Mouse (Mus musculus) MEL (cell line): Measurements from ENCODE around the gene Syndig1l. TPM values are rescaled to one million over a fixed set of nuclear protein-coding genes. Genes with fewer than 3 reads are reported as not detected.

Source experiments
- DNase-seq: peaks from one replicate; pipeline ENCODE4 v3.0.0; 2011; ENCODE audit warnings: low read depth, low spot score
- H3K27ac ChIP-seq: 2 replicates; pipeline ENCODE4 v1.5.1; 2012; ENCODE audit warnings: low read depth, mild to moderate bottlenecking, control low read depth, low read length, moderate library complexity; ENCODE audit not compliant: control insufficient read depth
- H3K27me3 ChIP-seq, 2 experiments: fragments of 150-350 bp in 1 of 2; sonication (generic) in 1 of 2; 2 replicates each; pipeline ENCODE4 v1.6.1; 2012; ENCODE audit warnings: low read length in 2 of 2, mild to moderate bottlenecking in 2 of 2, improper control_type of control experiment in 1 of 2, moderate library complexity in 1 of 2; ENCODE audit not compliant: insufficient read depth in 2 of 2, control insufficient read depth in 1 of 2
- H3K36me3 ChIP-seq, 2 experiments: 2 replicates each; pipeline ENCODE4 v1.6.1; 2012 to 2014; ENCODE audit warnings: low read length in 2 of 2, improper control_type of control experiment in 1 of 2, inconsistent platforms in 1 of 2, mild to moderate bottlenecking in 1 of 2; ENCODE audit not compliant: insufficient read depth in 2 of 2, control insufficient read depth in 1 of 2
- H3K4me1 ChIP-seq, 2 experiments: fragments of 150-350 bp in 1 of 2; sonication (generic) in 1 of 2; 2 replicates each; pipeline ENCODE4 v1.6.1; 2012; ENCODE audit warnings: low read length in 2 of 2, improper control_type of control experiment in 1 of 2, mild to moderate bottlenecking in 1 of 2; ENCODE audit not compliant: insufficient read depth in 2 of 2, control insufficient read depth in 1 of 2
- H3K4me3 ChIP-seq, 2 experiments: fragments of 150-350 bp in 1 of 2; sonication (generic) in 1 of 2; 2 replicates each; pipeline ENCODE4 v1.5.1; 2012; ENCODE audit warnings: low read depth in 2 of 2, low read length in 2 of 2, mild to moderate bottlenecking in 2 of 2, moderate library complexity in 2 of 2, control low read depth in 1 of 2, improper control_type of control experiment in 1 of 2; ENCODE audit not compliant: control insufficient read depth in 1 of 2, insufficient read depth in 1 of 2
- H3K79me2 ChIP-seq: 2 replicates; pipeline ENCODE4 v1.6.1; 2012; ENCODE audit warnings: mild to moderate bottlenecking, low read length, moderate library complexity; ENCODE audit not compliant: control insufficient read depth, poor library complexity, insufficient read depth
- H3K9ac ChIP-seq: 2 replicates; pipeline ENCODE4 v1.6.1; 2012; ENCODE audit warnings: low read depth, mild to moderate bottlenecking, control low read depth, low read length, moderate library complexity; ENCODE audit not compliant: control insufficient read depth, poor library complexity, severe bottlenecking
- H3K9me3 ChIP-seq: fragments of 150-350 bp; sonication (generic); replicated peaks from 2 replicates; pipeline ENCODE4 v1.6.1; 2012; ENCODE audit warnings: mild to moderate bottlenecking, low read length, improper control_type of control experiment, moderate library complexity; ENCODE audit not compliant: insufficient read depth
- BHLHE40 ChIP-seq: IDR thresholded peaks from 2 replicates; pipeline ENCODE4 v1.6.1; 2012; ENCODE audit warnings: low read depth, mild to moderate bottlenecking, inconsistent platforms, low read length, improper control_type of control experiment, borderline replicate concordance
- CHD2 ChIP-seq: IDR thresholded peaks from 2 replicates; pipeline ENCODE4 v1.6.1; 2011; ENCODE audit warnings: low read length, improper control_type of control experiment
- EP300 ChIP-seq, 2 experiments: IDR thresholded peaks; 2 replicates each; pipeline ENCODE4 v1.6.1; 2011; ENCODE audit warnings: improper control_type of control experiment in 2 of 2, low read length in 2 of 2, low read depth in 1 of 2, mild to moderate bottlenecking in 1 of 2
- ETS1 ChIP-seq: IDR thresholded peaks from 2 replicates; pipeline ENCODE4 v1.6.1; 2012; ENCODE audit warnings: low read depth, mild to moderate bottlenecking, inconsistent platforms, low read length, improper control_type of control experiment, moderate library complexity
- JUND ChIP-seq: IDR thresholded peaks from 2 replicates; pipeline ENCODE4 v1.6.1; 2011; ENCODE audit warnings: low read depth, mild to moderate bottlenecking, improper control_type of control experiment, low read length
- KAT2A ChIP-seq: conservative IDR thresholded peaks from 2 replicates; pipeline ENCODE4 v1.6.1; 2012; ENCODE audit warnings: low read depth, low read length, improper control_type of control experiment, inconsistent platforms
- MAX ChIP-seq: IDR thresholded peaks from 2 replicates; pipeline ENCODE4 v1.6.1; 2011; ENCODE audit warnings: low read length, improper control_type of control experiment
- MAZ ChIP-seq: IDR thresholded peaks from 2 replicates; pipeline ENCODE4 v1.6.1; 2012; ENCODE audit warnings: low read depth, mild to moderate bottlenecking, inconsistent platforms, low read length, improper control_type of control experiment
- MXI1 ChIP-seq: IDR thresholded peaks from 2 replicates; pipeline ENCODE4 v1.6.1; 2011; ENCODE audit warnings: mild to moderate bottlenecking, low read depth, low read length, improper control_type of control experiment
- NRF1 ChIP-seq: IDR thresholded peaks from 2 replicates; pipeline ENCODE4 v1.6.1; 2014; ENCODE audit warnings: low read depth, mild to moderate bottlenecking, inconsistent platforms, low read length, improper control_type of control experiment, moderate library complexity; ENCODE audit not compliant: poor library complexity, insufficient read depth, severe bottlenecking
- POLR2A ChIP-seq, 2 experiments: IDR thresholded peaks; 2 replicates each; pipeline ENCODE4 v1.6.1; 2011 to 2012; ENCODE audit warnings: low read length in 2 of 2, mild to moderate bottlenecking in 2 of 2, control low read depth in 1 of 2, improper control_type of control experiment in 1 of 2, low read depth in 1 of 2, moderate library complexity in 1 of 2; ENCODE audit not compliant: control insufficient read depth in 1 of 2, insufficient read depth in 1 of 2, poor library complexity in 1 of 2
- POLR2AphosphoS2 ChIP-seq: IDR thresholded peaks from 2 replicates; pipeline ENCODE4 v1.6.1; 2011; ENCODE audit warnings: low read length, improper control_type of control experiment
- POLR2AphosphoS5 ChIP-seq: IDR thresholded peaks from 2 replicates; pipeline ENCODE4 v1.6.1; 2012; ENCODE audit warnings: low read depth, borderline replicate concordance, mild to moderate bottlenecking, inconsistent platforms, low read length, moderate library complexity, mixed read lengths
- RCOR1 ChIP-seq: IDR thresholded peaks from 2 replicates; pipeline ENCODE4 v1.6.1; 2012; ENCODE audit warnings: low read depth, mild to moderate bottlenecking, inconsistent platforms, low read length, improper control_type of control experiment
- SMC3 ChIP-seq: IDR thresholded peaks from 2 replicates; pipeline ENCODE4 v1.6.1; 2011; ENCODE audit warnings: low read depth, low read length, improper control_type of control experiment
- TAL1 ChIP-seq: IDR thresholded peaks from 2 replicates; pipeline ENCODE4 v1.6.1; 2012; ENCODE audit warnings: mild to moderate bottlenecking, inconsistent platforms, low read length, moderate library complexity, mixed read lengths
- TBP ChIP-seq: IDR thresholded peaks from 2 replicates; pipeline ENCODE4 v1.8.0; 2011; ENCODE audit warnings: low read depth, low read length, improper control_type of control experiment
- TCF12 ChIP-seq: IDR thresholded peaks from 2 replicates; pipeline ENCODE4 v1.6.1; 2014; ENCODE audit warnings: low read depth, mild to moderate bottlenecking, inconsistent platforms, low read length, improper control_type of control experiment, moderate library complexity
- UBTF ChIP-seq: IDR thresholded peaks from 2 replicates; pipeline ENCODE4 v1.6.1; 2012; ENCODE audit warnings: low read depth, mild to moderate bottlenecking, inconsistent platforms, low read length, improper control_type of control experiment, moderate library complexity, borderline replicate concordance; ENCODE audit not compliant: insufficient read depth
- ZMIZ1 ChIP-seq: IDR thresholded peaks from 2 replicates; pipeline ENCODE4 v1.6.1; 2012; ENCODE audit warnings: low read depth, mild to moderate bottlenecking, inconsistent platforms, low read length, improper control_type of control experiment, moderate library complexity
- ZNF384 ChIP-seq: IDR thresholded peaks from 2 replicates; pipeline ENCODE4 v1.6.1; 2012; ENCODE audit warnings: low read depth, mild to moderate bottlenecking, inconsistent platforms, low read length, improper control_type of control experiment
- polyA plus RNA-seq, 2 experiments: library from polyadenylated mRNA; stranded (reverse) in 1 of 2; unstranded in 1 of 2; fragments of >175 nt in 1 of 2; fragments of >200 nt in 1 of 2; gene quantifications; 2 replicates each; pipeline versions ENCODE4 v1.2.1 to v1.2.4; 2012; ENCODE audit warnings: low replicate concordance in 2 of 2, low read depth in 1 of 2; ENCODE audit not compliant: insufficient read length in 2 of 2, insufficient read depth in 1 of 2, missing spikeins in 1 of 2
- total RNA-seq: library from RNA; depleted of rRNA; stranded (reverse); fragments of 300-350 nt; gene quantifications from 2 replicates; pipeline ENCODE4 v1.2.3, GENCODE M21; 2012

Syndig1l gene
- total and polyA plus RNA-seq, 3 experiments, result not detected

- TF ChIP-seq EP300 (IDR thresholded peaks at IDR 0.05; ENCODE audit: low read depth in 1 of 2, low read length in 2 of 2), result no peak
- 0 out of 2 replicates have a peak, but pooled peaks have one; percentile 14 for TF ChIP-seq BHLHE40
- TF ChIP-seq POLR2AphosphoS2, result no peak
- no peak for TF ChIP-seq POLR2A (IDR thresholded peaks at IDR 0.05; ENCODE audit: control insufficient read depth in 1 of 2, insufficient read depth in 1 of 2, low read depth in 1 of 2, low read length in 2 of 2, poor library complexity in 1 of 2)
- no peak for TF ChIP-seq RCOR1
- no peak for TF ChIP-seq MAZ
- no peak for TF ChIP-seq TAL1
- TF ChIP-seq ZMIZ1, result no peak
- TF ChIP-seq, all 39 proteins: peak for 5
These were observed 44.7 kb downstream of the Syndig1l start (continued) for GRCm38 (mm10) chr12:84653912-84654311.

- no peak for DNase-seq
- H3K36me3 ChIP-seq, result no peaks in the 10 kb centered on the region
- no peak overlapping the region for H3K27ac ChIP-seq
- no peaks in the 10 kb centered on the region for H3K79me2 ChIP-seq
- no peak for TF ChIP-seq NRF1
- TF ChIP-seq TBP, result no peak
- TF ChIP-seq SMC3, result no peak
- TF ChIP-seq CHD2, result no peak
- TF ChIP-seq JUND, result no peak
- no peak for TF ChIP-seq ZNF384
- no peak for TF ChIP-seq KAT2A
- TF ChIP-seq UBTF, result no peak
- no peaks in the 10 kb centered on the region for H3K9me3 ChIP-seq
- H3K4me3 ChIP-seq, result no peak overlapping the region
- no peak overlapping the region for H3K9ac ChIP-seq
- no peaks in the 10 kb centered on the region; a peak in 1 of 4 replicates for H3K27me3 ChIP-seq
- no peaks in the 10 kb centered on the region for H3K4me1 ChIP-seq
These were observed 48.4 kb downstream of the Syndig1l start for GRCm38 (mm10) chr12:84650234-84650633.

DNA sequence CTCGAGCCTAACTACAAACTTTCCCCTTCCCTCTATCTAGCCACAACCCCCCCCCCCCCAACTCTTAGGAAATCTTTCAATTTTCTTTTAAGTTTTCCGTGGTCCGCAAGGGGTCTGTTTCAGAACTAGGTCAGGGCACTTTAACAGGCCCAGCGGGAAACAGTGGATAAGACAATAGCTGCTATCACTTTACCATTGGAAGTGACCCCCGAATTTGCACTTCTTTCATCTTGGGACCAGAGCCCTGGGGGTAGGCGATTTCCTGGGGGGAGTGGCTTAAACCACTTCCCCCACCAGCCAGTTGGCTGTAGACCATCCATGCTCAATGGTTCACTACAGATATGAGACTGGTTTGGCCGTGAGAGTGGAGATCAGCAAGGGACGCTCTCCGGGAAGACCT is 58.0 kb downstream of the Syndig1l start, which contains the start of gene Vrtn:
Vrtn (plus strand) TSS at position 366 of the 400 bp plus-strand sequence.
- no peaks in the 10 kb centered on the region for H3K36me3 ChIP-seq
- DNase-seq, result no peak
- no peak within 1 kb of the TSS for H3K9ac ChIP-seq
- TF ChIP-seq MAX (no peak), KAT2A (no peak), ZNF384 (no peak), CHD2 (no peak), POLR2AphosphoS5 (no peak), MXI1 (no peak), TCF12 (no peak), JUND (no peak), ETS1 (no peak), UBTF (no peak), MAZ (no peak)
- H3K9me3 ChIP-seq, result no peaks in the 10 kb centered on the region
- H3K27me3 ChIP-seq, result peaks cover 0 to 9% of the 10 kb centered on the region in 2 experiments; a peak in 2 of 4 replicates
- no peaks in the 10 kb centered on the region for H3K79me2 ChIP-seq
- no peak within 1 kb of the TSS for H3K4me3 ChIP-seq
- no peaks in the 10 kb centered on the region for H3K4me1 ChIP-seq
- no peak within 1 kb of the TSS for H3K27ac ChIP-seq
